Mouse (Mus musculus) lung, postnatal 4 days (tissue): ENCODE data around the gene Knop1.

Experiments
- DNase-seq, 2 experiments: peaks; one replicate each; pipeline ENCODE4 v3.0.0; 2021

Knop1 gene

GRCm38 (mm10) chr7:118796838-118797237 lies 59.2 kb downstream of the Knop1 start:
- DNase-seq = no peak

GRCm38 (mm10) chr7:118795779-118796178 lies 60.3 kb downstream of the Knop1 start:
- no peak for DNase-seq

- DNase-seq = no peak
Measured at GRCm38 (mm10) chr7:118793899-118794298, 62.2 kb downstream of the Knop1 start.
